Mouse (Mus musculus) spleen, adult 18-20 months (tissue): ENCODE data around the gene Nrip1.

Source experiments
- DNase-seq, 2 experiments: peaks; one replicate each; pipeline ENCODE4 v3.0.0; 2022; ENCODE audit warnings: mixed read lengths in 2 of 2

The Nrip1 gene

GRCm38 (mm10) chr16:76310791-76311190, 62.8 kb downstream of the Nrip1 start:
- DNase-seq = no peak

GRCm38 (mm10) chr16:76310286-76310685, 63.3 kb downstream of the Nrip1 start:
- no peak for DNase-seq

- no peak for DNase-seq
Observed at GRCm38 (mm10) chr16:76309280-76309679, 64.3 kb downstream of the Nrip1 start.

- DNase-seq = no peak
Observed at GRCm38 (mm10) chr16:76307039-76307438, 66.6 kb downstream of the Nrip1 start.

GRCm38 (mm10) chr16:76306446-76306845, 67.2 kb downstream of the Nrip1 start:
- no peak for DNase-seq

- DNase-seq = no peak
Observed at GRCm38 (mm10) chr16:76303436-76303835, 70.2 kb downstream of the Nrip1 start.

GRCm38 (mm10) chr16:76301728-76302050, 71.9 kb downstream of the Nrip1 start:
- no peak for DNase-seq

GRCm38 (mm10) chr16:76301037-76301727, 72.4 kb downstream of the Nrip1 start:
- no peak for DNase-seq

- no peak for DNase-seq
Observed at GRCm38 (mm10) chr16:76300452-76300851, 73.2 kb downstream of the Nrip1 start.

- no peak for DNase-seq
Observed at GRCm38 (mm10) chr16:76299511-76299910, 74.1 kb downstream of the Nrip1 start.

GRCm38 (mm10) chr16:76295322-76295721, 78.3 kb downstream of the Nrip1 start:
- DNase-seq = no peak

- no peak for DNase-seq
Observed at GRCm38 (mm10) chr16:76294550-76294949, 79.1 kb downstream of the Nrip1 start.

- DNase-seq = no peak
Observed at GRCm38 (mm10) chr16:76293765-76294463, 79.7 kb downstream of the Nrip1 start.

GRCm38 (mm10) chr16:76293176-76293575, 80.5 kb downstream of the Nrip1 start:
- DNase-seq = no peak

GRCm38 (mm10) chr16:76292656-76293055, 81.0 kb downstream of the Nrip1 start:
- no peak for DNase-seq

GRCm38 (mm10) chr16:76291366-76291765, 82.3 kb downstream of the Nrip1 start:
- no peak for DNase-seq

GRCm38 (mm10) chr16:76289495-76289894, 84.1 kb downstream of the Nrip1 start:
- DNase-seq = no peak

- no peak for DNase-seq
Observed at GRCm38 (mm10) chr16:76283796-76284195, 89.8 kb downstream of the Nrip1 start.

- no peak for DNase-seq
Observed at GRCm38 (mm10) chr16:76281850-76282249, 91.8 kb downstream of the Nrip1 start.

GRCm38 (mm10) chr16:76280365-76280764, 93.3 kb downstream of the Nrip1 start:
- no peak for DNase-seq

GRCm38 (mm10) chr16:76276271-76276670, 97.4 kb downstream of the Nrip1 start:
- no peak for DNase-seq

GRCm38 (mm10) chr16:76275584-76275983, 98.0 kb downstream of the Nrip1 start:
- no peak for DNase-seq

- DNase-seq = no peak
Observed at GRCm38 (mm10) chr16:76275166-76275565, 98.5 kb downstream of the Nrip1 start.

GRCm38 (mm10) chr16:76266635-76267268, 106.9 kb downstream of the Nrip1 start:
- DNase-seq = no peak
